24 mouse cellular contexts compared by ENCODE assay signal in the genomic region with DNA sequence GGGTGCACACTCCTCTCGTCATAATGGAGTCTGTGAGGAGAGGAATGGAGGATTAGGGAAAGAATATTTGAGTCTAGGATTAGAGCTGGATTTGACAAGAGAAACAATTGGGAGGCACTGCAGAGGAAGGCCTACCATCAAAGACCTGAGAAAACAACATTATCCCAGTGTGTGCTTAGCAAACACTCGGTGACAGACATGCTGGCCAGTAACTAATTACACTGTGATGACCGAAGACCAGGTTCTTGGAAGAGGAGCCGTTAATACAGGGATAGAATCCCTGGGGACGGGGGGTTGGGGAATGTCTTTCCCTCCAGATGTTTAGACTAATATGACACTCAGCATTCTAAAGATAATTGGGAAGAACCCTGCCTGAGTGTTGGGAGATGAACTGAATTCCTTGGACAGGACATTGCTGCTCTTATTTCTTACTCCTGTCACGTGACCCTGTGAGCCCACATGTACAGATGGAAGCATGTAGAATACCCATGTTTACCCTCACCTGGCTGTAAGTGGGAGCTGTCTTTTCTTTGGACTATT.
DNase-seq lines count a peak whose midpoint lies in the region; ATAC-seq and TF ChIP-seq lines count a peak whose summit lies in the region.
"Had no signal": no experiment of that assay in that cellular context is flagged by ENCODE, and none has a peak within 500 bp of the region (broad histone marks: within the 10 kb centered on the region; RNA-seq: fewer than 3 reads in every experiment).

No protein-coding gene starts in this region.

- no peak overlapping the region for H3K4me2 ChIP-seq in hindbrain, embryonic 11.5 days (replicated peaks; ENCODE audit: low read depth, low read length)
- no peak overlapping the region for H3K4me2 ChIP-seq in hindbrain, embryonic 12.5 days (replicated peaks)
- no peak overlapping the region for H3K4me2 ChIP-seq in midbrain, embryonic 11.5 days
- no peak overlapping the region for H3K4me2 ChIP-seq in midbrain, postnatal 0 days (ENCODE audit: low read depth, low read length, poor library complexity, severe bottlenecking)
- no peak overlapping the region for H3K4me2 ChIP-seq in stomach, postnatal 0 days (replicated peaks; ENCODE audit: low read depth)
- H3K4me2 ChIP-seq: heart, embryonic 13.5 days; kidney, embryonic 15.5 days; limb, embryonic 12.5 days; liver, embryonic 15.5 days had no signal

- H3K27me3 ChIP-seq in hindbrain, embryonic 11.5 days (ENCODE audit: control insufficient read depth, insufficient read depth, low read length), result no peaks in the 10 kb centered on the region
- 0 out of 2 replicates have a peak, but pooled peaks cover 3% of the 10 kb centered on the region for H3K27me3 ChIP-seq in hindbrain, embryonic 12.5 days
- H3K27me3 ChIP-seq in midbrain, embryonic 11.5 days (ENCODE audit: control insufficient read depth, insufficient read depth, low read length), result no peaks in the 10 kb centered on the region; the same call in 1 of the 2 replicates
- H3K27me3 ChIP-seq in midbrain, postnatal 0 days (ENCODE audit: insufficient read depth, low read length), result no peaks in the 10 kb centered on the region
- no peaks in the 10 kb centered on the region for H3K27me3 ChIP-seq in MEL (ENCODE audit: control insufficient read depth in 1 of 2, insufficient read depth in 2 of 2, low read length in 2 of 2)
- no peaks in the 10 kb centered on the region for H3K27me3 ChIP-seq in stomach, postnatal 0 days (ENCODE audit: control insufficient read depth, insufficient read depth, low read length)
- H3K27me3 ChIP-seq: heart, embryonic 13.5 days; kidney, embryonic 15.5 days; liver, embryonic 15.5 days had no signal

- no peak for TF ChIP-seq POLR2A in MEL (IDR thresholded peaks at IDR 0.05; ENCODE audit: control insufficient read depth in 1 of 2, insufficient read depth in 1 of 2, low read depth in 1 of 2, low read length in 2 of 2, poor library complexity in 1 of 2)

- H3K9me3 ChIP-seq in hindbrain, embryonic 11.5 days (ENCODE audit: control insufficient read depth, low read length), result no peaks in the 10 kb centered on the region
- H3K9me3 ChIP-seq in hindbrain, embryonic 12.5 days (replicated peaks), result no peaks in the 10 kb centered on the region
- no peaks in the 10 kb centered on the region for H3K9me3 ChIP-seq in midbrain, embryonic 11.5 days (ENCODE audit: control insufficient read depth, low read length)
- H3K9me3 ChIP-seq in midbrain, postnatal 0 days (ENCODE audit: low read length), result no peaks in the 10 kb centered on the region
- no peaks in the 10 kb centered on the region for H3K9me3 ChIP-seq in MEL (replicated peaks; ENCODE audit: insufficient read depth, low read length)
- no peaks in the 10 kb centered on the region for H3K9me3 ChIP-seq in stomach, postnatal 0 days (ENCODE audit: control insufficient read depth, low read length)
- H3K9me3 ChIP-seq: heart, embryonic 13.5 days; kidney, embryonic 15.5 days; limb, embryonic 12.5 days; liver, embryonic 15.5 days had no signal

- 49% methylated on average over 6 of the region's 6 CpGs for WGBS in hindbrain, embryonic 11.5 days
- WGBS in hindbrain, embryonic 12.5 days, result 42% methylated on average over 6 of the region's 6 CpGs
- WGBS in midbrain, embryonic 11.5 days, result 29% methylated on average over 6 of the region's 6 CpGs
- WGBS in midbrain, postnatal 0 days, result 27% methylated on average over 6 of the region's 6 CpGs
- WGBS in stomach, postnatal 0 days, result 15% methylated on average over 6 of the region's 6 CpGs

- no peaks in the 10 kb centered on the region for H3K4me1 ChIP-seq in hindbrain, embryonic 11.5 days (replicated peaks; ENCODE audit: control insufficient read depth, insufficient read depth, low read length)
- 0 out of 2 replicates have a peak, but pooled peaks cover 3% of the 10 kb centered on the region for H3K4me1 ChIP-seq in hindbrain, embryonic 12.5 days
- H3K4me1 ChIP-seq in midbrain, embryonic 11.5 days (ENCODE audit: control insufficient read depth, insufficient read depth, low read length), result peaks cover 4% of the 10 kb centered on the region; the same call in 1 of the 2 replicates
- no peaks in the 10 kb centered on the region for H3K4me1 ChIP-seq in midbrain, postnatal 0 days (ENCODE audit: insufficient read depth, low read length)
- no peaks in the 10 kb centered on the region for H3K4me1 ChIP-seq in MEL (ENCODE audit: control insufficient read depth in 1 of 2, insufficient read depth in 2 of 2, low read length in 2 of 2)
- H3K4me1 ChIP-seq in stomach, postnatal 0 days (replicated peaks; ENCODE audit: control insufficient read depth, insufficient read depth), result no peaks in the 10 kb centered on the region
- H3K4me1 ChIP-seq: liver, embryonic 15.5 days had no signal

- no peaks in the 10 kb centered on the region for H3K79me2 ChIP-seq in MEL (ENCODE audit: control insufficient read depth, insufficient read depth, low read length, poor library complexity)

- H3K27ac ChIP-seq in hindbrain, embryonic 11.5 days (ENCODE audit: low read depth, low read length), result no peak overlapping the region
- no peak overlapping the region for H3K27ac ChIP-seq in hindbrain, embryonic 12.5 days
- H3K27ac ChIP-seq in midbrain, embryonic 11.5 days (ENCODE audit: low read depth, low read length), result no peak overlapping the region
- H3K27ac ChIP-seq in midbrain, postnatal 0 days (ENCODE audit: low read depth, low read length), result no peak overlapping the region
- H3K27ac ChIP-seq in MEL (ENCODE audit: control insufficient read depth, low read depth, low read length), result no peak overlapping the region
- no peak overlapping the region for H3K27ac ChIP-seq in stomach, postnatal 0 days (replicated peaks)
- H3K27ac ChIP-seq: heart, embryonic 13.5 days; kidney, embryonic 15.5 days; left cerebral cortex, adult 2 months; limb, embryonic 12.5 days; liver, embryonic 15.5 days had no signal

- no peaks in the 10 kb centered on the region for H3K36me3 ChIP-seq in hindbrain, embryonic 11.5 days (ENCODE audit: control insufficient read depth, insufficient read depth, low read length)
- no peaks in the 10 kb centered on the region for H3K36me3 ChIP-seq in hindbrain, embryonic 12.5 days
- H3K36me3 ChIP-seq in midbrain, embryonic 11.5 days (ENCODE audit: control insufficient read depth, insufficient read depth, low read length), result no peaks in the 10 kb centered on the region
- H3K36me3 ChIP-seq in midbrain, postnatal 0 days (ENCODE audit: insufficient read depth, low read length), result no peaks in the 10 kb centered on the region
- no peaks in the 10 kb centered on the region for H3K36me3 ChIP-seq in MEL (ENCODE audit: control insufficient read depth in 1 of 2, insufficient read depth in 2 of 2, low read length in 2 of 2)
- H3K36me3 ChIP-seq in stomach, postnatal 0 days (ENCODE audit: control insufficient read depth, insufficient read depth, low read length), result no peaks in the 10 kb centered on the region
- H3K36me3 ChIP-seq: heart, embryonic 13.5 days; kidney, embryonic 15.5 days; limb, embryonic 12.5 days; liver, embryonic 15.5 days had no signal

- ATAC-seq in hindbrain, embryonic 11.5 days (ENCODE audit: low FRiP score), result peak; percentile 22; the same call in 1 of the 2 replicates
- no peak for ATAC-seq in hindbrain, embryonic 12.5 days (ENCODE audit: low FRiP score)
- ATAC-seq in midbrain, embryonic 11.5 days (ENCODE audit: low FRiP score), result peak; percentile 89
- no peak for ATAC-seq in midbrain, postnatal 0 days (ENCODE audit: low FRiP score)
- ATAC-seq in stomach, postnatal 0 days (ENCODE audit: low FRiP score, low TSS enrichment), result no peak

- TF ChIP-seq CTCF in midbrain, postnatal 0 days (IDR thresholded peaks at IDR 0.05), result no peak
- TF ChIP-seq CTCF in MEL (IDR thresholded peaks at IDR 0.05 in 2 of 3, conservative IDR thresholded peaks at IDR 0.05 in 1 of 3; ENCODE audit: control insufficient read depth in 1 of 3, insufficient read depth in 1 of 3, low read depth in 2 of 3, low read length in 3 of 3, poor library complexity in 1 of 3, severe bottlenecking in 1 of 3), result no peak
- no peak for TF ChIP-seq CTCF in stomach, postnatal 0 days (IDR thresholded peaks at IDR 0.05; ENCODE audit: low read depth)

- TF ChIP-seq RAD21 in MEL (IDR thresholded peaks at IDR 0.05; ENCODE audit: low read depth, low read length), result no peak

- no peak for TF ChIP-seq EP300 in MEL (IDR thresholded peaks at IDR 0.05; ENCODE audit: low read depth in 1 of 2, low read length in 2 of 2)
- no peak for TF ChIP-seq EP300 in stomach, postnatal 0 days (optimal IDR thresholded peaks at IDR 0.05)

- H3K9ac ChIP-seq in hindbrain, embryonic 11.5 days (ENCODE audit: low read depth, low read length), result no peak overlapping the region
- no peak overlapping the region for H3K9ac ChIP-seq in hindbrain, embryonic 12.5 days
- H3K9ac ChIP-seq in midbrain, embryonic 11.5 days (ENCODE audit: low read length), result no peak overlapping the region
- no peak overlapping the region for H3K9ac ChIP-seq in midbrain, postnatal 0 days (replicated peaks; ENCODE audit: low read length, poor library complexity, severe bottlenecking)
- no peak overlapping the region for H3K9ac ChIP-seq in MEL (ENCODE audit: control insufficient read depth, low read depth, low read length, poor library complexity, severe bottlenecking)
- H3K9ac ChIP-seq in stomach, postnatal 0 days (ENCODE audit: low read length), result no peak overlapping the region
- H3K9ac ChIP-seq: heart, embryonic 13.5 days; kidney, embryonic 15.5 days; limb, embryonic 12.5 days; liver, embryonic 15.5 days had no signal

- H3K4me3 ChIP-seq in hindbrain, embryonic 11.5 days (ENCODE audit: low read depth, low read length), result no peak overlapping the region
- H3K4me3 ChIP-seq in hindbrain, embryonic 12.5 days, result no peak overlapping the region
- no peak overlapping the region for H3K4me3 ChIP-seq in midbrain, embryonic 11.5 days (ENCODE audit: low read depth, low read length)
- H3K4me3 ChIP-seq in midbrain, postnatal 0 days (ENCODE audit: low read depth, low read length), result no peak overlapping the region
- no peak overlapping the region for H3K4me3 ChIP-seq in MEL (ENCODE audit: control insufficient read depth in 1 of 2, insufficient read depth in 1 of 2, low read depth in 2 of 2, low read length in 2 of 2)
- no peak overlapping the region for H3K4me3 ChIP-seq in stomach, postnatal 0 days (ENCODE audit: low read depth, low read length)
- H3K4me3 ChIP-seq: erythroblast, embryonic 14.5 days; heart, embryonic 13.5 days; kidney, embryonic 15.5 days; left cerebral cortex, adult 2 months; limb, embryonic 12.5 days; liver, embryonic 15.5 days; megakaryocyte, embryonic 14.5 days had no signal

- no peak for DNase-seq in hindbrain, embryonic 11.5 days (ENCODE audit: low spot score)
- DNase-seq in midbrain, embryonic 11.5 days (ENCODE audit: low spot score, missing footprints), result peak; percentile 89
- DNase-seq in midbrain, postnatal 0 days (ENCODE audit: low spot score), result no peak
- DNase-seq in MEL (ENCODE audit: low read depth, low spot score), result no peak
- DNase-seq in embryo, embryonic 9.5 days (ENCODE audit: extremely low spot score), result peak; percentile 26
- no peak for DNase-seq in stomach, postnatal 0 days (ENCODE audit: low spot score)
- DNase-seq: adrenal gland, postnatal 25 days; cerebellum, adult 2 months; cerebellum, postnatal 14 days; gastrocnemius, postnatal 10 days; kidney, adult 18-20 months; kidney, postnatal 25 days; lung, postnatal 4 days; right cerebral cortex, postnatal 25 days; thymus, adult 18-20 months; thymus, postnatal 25 days had no signal

TF ChIP-seq in MEL, 35 proteins besides CTCF, POLR2A, EP300 and RAD21 (continues in another document):
- TF ChIP-seq USF1 (IDR thresholded peaks at IDR 0.05; ENCODE audit: low read depth, low read length), result 0 out of 2 replicates have a peak, but pooled peaks have one; percentile 30

Comparison
In these comparisons a context has a peak if more than half of its experiments do, and no peak if none do; other contexts are left out.
1. ATAC-seq: peak in hindbrain, embryonic 11.5 days (single experiment) and midbrain, embryonic 11.5 days (single experiment); none in hindbrain, embryonic 12.5 days (single experiment), midbrain, postnatal 0 days (single experiment) and stomach, postnatal 0 days (single experiment).
2. DNase-seq: peak in midbrain, embryonic 11.5 days (single experiment) and embryo, embryonic 9.5 days (single experiment); none in hindbrain, embryonic 11.5 days (single experiment), midbrain, postnatal 0 days (single experiment), MEL (single experiment) and stomach, postnatal 0 days (single experiment).